Mouse (Mus musculus): Measurements from ENCODE around the gene Igf1r. TPM values are rescaled to one million over a fixed set of nuclear protein-coding genes. Genes with fewer than 3 reads are reported as not detected.

Igf1r gene
- polyA plus RNA-seq, 1 experiment from 2014 or later: 16.3 TPM

- ATAC-seq: no peak
- no peak overlapping the region for H3K4me3 ChIP-seq (ENCODE audit: low read depth, low read length)
- no peak overlapping the region for H3K27ac ChIP-seq (ENCODE audit: low read depth, low read length)
- H3K4me2 ChIP-seq (ENCODE audit: low read length): no peak overlapping the region
- 90% methylated on average over 6 of the region's 6 CpGs for WGBS
- no peak for DNase-seq (ENCODE audit: low spot score)
- peaks cover 20% of the 10 kb centered on the region for H3K4me1 ChIP-seq (ENCODE audit: control insufficient read depth, insufficient read depth, low read length)
- no peaks in the 10 kb centered on the region for H3K9me3 ChIP-seq (replicated peaks; ENCODE audit: control insufficient read depth, low read length)
- H3K9ac ChIP-seq (ENCODE audit: low read length): no peak overlapping the region
- H3K27me3 ChIP-seq (replicated peaks; ENCODE audit: control insufficient read depth, insufficient read depth, low read length): no peaks in the 10 kb centered on the region
- H3K36me3 ChIP-seq (ENCODE audit: control insufficient read depth, insufficient read depth, low read length): no peaks in the 10 kb centered on the region
Measured at GRCm38 (mm10) chr7:68065904-68066303, 113.3 kb downstream of the Igf1r start.

DNA sequence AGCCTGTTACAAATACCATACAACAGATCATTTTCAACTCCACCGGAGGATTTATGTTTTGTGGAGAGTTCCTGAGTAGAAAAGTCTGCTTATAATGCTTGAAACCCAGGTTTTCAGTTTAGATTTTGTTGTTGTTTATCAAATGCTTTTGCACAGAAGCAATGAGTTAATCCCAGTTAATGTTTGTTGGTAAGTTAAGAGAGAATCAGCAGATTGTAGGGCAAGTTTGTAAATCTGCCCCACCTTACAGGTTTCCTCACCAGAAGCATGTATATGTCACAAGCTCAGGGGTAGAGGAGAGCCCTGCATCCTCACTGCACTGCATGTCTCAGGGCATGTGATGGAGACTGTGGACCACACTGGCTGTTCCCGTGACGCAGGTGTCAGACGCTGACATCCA lies 114.7 kb downstream of the Igf1r start:
- Histone ChIP-seq H3K4me3 (ENCODE audit: low read depth, low read length) (no peak overlapping the region), H3K4me2 (ENCODE audit: low read length) (no peak overlapping the region), H3K27ac (ENCODE audit: low read depth, low read length) (no peak overlapping the region), H3K36me3 (ENCODE audit: control insufficient read depth, insufficient read depth, low read length) (no peaks in the 10 kb centered on the region), H3K9ac (ENCODE audit: low read length) (no peak overlapping the region), H3K9me3 (replicated peaks; ENCODE audit: control insufficient read depth, low read length) (no peaks in the 10 kb centered on the region), H3K4me1 (ENCODE audit: control insufficient read depth, insufficient read depth, low read length) (peaks cover 18% of the 10 kb centered on the region), H3K27me3 (replicated peaks; ENCODE audit: control insufficient read depth, insufficient read depth, low read length) (no peaks in the 10 kb centered on the region)
- WGBS: 97% methylated on average over 4 of the region's 4 CpGs
- DNase-seq (ENCODE audit: low spot score) (no peak), ATAC-seq (no peak)

DNA sequence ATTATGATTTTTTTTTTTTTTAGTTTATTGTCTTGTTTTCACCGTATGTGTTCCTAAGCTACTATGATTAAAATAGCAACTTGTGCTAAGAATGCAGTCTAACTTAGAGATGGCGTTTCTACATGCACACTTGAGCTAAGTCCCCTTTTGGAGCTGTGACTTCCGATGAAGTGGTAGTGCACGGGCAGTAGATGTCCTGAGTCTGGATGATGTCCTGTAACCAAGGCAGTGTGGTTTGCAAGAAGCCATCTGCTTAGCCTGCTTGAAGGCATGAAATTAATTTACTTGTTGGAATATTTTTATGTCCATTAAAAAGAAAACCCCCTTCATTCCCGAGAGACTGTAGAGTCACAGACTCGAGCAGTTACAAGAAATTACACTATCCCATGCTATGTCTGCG lies 116.7 kb downstream of the Igf1r start:
- Histone ChIP-seq H3K4me2 (ENCODE audit: low read length) (no peak overlapping the region), H3K9ac (ENCODE audit: low read length) (no peak overlapping the region), H3K27ac (ENCODE audit: low read depth, low read length) (no peak overlapping the region), H3K4me1 (ENCODE audit: control insufficient read depth, insufficient read depth, low read length) (peaks cover 18% of the 10 kb centered on the region), H3K36me3 (ENCODE audit: control insufficient read depth, insufficient read depth, low read length) (no peaks in the 10 kb centered on the region), H3K4me3 (ENCODE audit: low read depth, low read length) (no peak overlapping the region), H3K27me3 (replicated peaks; ENCODE audit: control insufficient read depth, insufficient read depth, low read length) (no peaks in the 10 kb centered on the region), H3K9me3 (replicated peaks; ENCODE audit: control insufficient read depth, low read length) (no peaks in the 10 kb centered on the region)
- ATAC-seq (no peak), DNase-seq (ENCODE audit: low spot score) (no peak)
- WGBS: 80% methylated on average over 7 of the region's 7 CpGs

DNA sequence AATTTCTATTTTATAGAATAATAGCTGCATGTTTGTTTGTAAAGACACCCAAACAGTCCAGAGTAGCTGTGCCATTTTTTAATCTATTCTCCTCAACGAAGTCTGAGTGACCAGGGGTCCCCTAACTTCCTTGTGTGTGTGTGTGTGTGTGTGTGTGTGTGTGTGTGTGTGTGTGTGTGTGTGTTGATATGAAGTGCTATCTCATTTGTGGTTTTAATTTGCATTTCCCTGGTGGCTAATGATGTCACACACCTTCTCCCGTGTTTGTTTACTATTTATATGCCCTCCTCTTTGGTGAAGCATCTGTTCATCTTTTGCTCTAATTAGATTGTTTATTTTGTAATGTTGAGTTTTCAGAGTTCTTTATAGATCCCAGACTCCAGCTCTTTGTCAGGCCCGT lies 117.4 kb downstream of the Igf1r start:
- ATAC-seq (no peak), DNase-seq (ENCODE audit: low spot score) (no peak)
- no peak overlapping the region for H3K9ac ChIP-seq (ENCODE audit: low read length)
- no peaks in the 10 kb centered on the region for H3K36me3 ChIP-seq (ENCODE audit: control insufficient read depth, insufficient read depth, low read length)
- H3K4me2 ChIP-seq (ENCODE audit: low read length): no peak overlapping the region
- peaks cover 12% of the 10 kb centered on the region for H3K4me1 ChIP-seq (ENCODE audit: control insufficient read depth, insufficient read depth, low read length)
- H3K4me3 ChIP-seq (ENCODE audit: low read depth, low read length): no peak overlapping the region
- no peak overlapping the region for H3K27ac ChIP-seq (ENCODE audit: low read depth, low read length)
- H3K27me3 ChIP-seq (replicated peaks; ENCODE audit: control insufficient read depth, insufficient read depth, low read length): no peaks in the 10 kb centered on the region
- no peaks in the 10 kb centered on the region for H3K9me3 ChIP-seq (replicated peaks; ENCODE audit: control insufficient read depth, low read length)
- 32% methylated on average over 3 of the region's 3 CpGs for WGBS

- H3K9ac ChIP-seq (ENCODE audit: low read length): no peak overlapping the region
- no peak overlapping the region for H3K4me3 ChIP-seq (ENCODE audit: low read depth, low read length)
- no peaks in the 10 kb centered on the region for H3K27me3 ChIP-seq (replicated peaks; ENCODE audit: control insufficient read depth, insufficient read depth, low read length)
- H3K4me1 ChIP-seq (ENCODE audit: control insufficient read depth, insufficient read depth, low read length): peaks cover 10% of the 10 kb centered on the region
- H3K4me2 ChIP-seq (ENCODE audit: low read length): no peak overlapping the region
- DNase-seq (ENCODE audit: low spot score) (peak; percentile 95), ATAC-seq (peak; percentile 90)
- no peaks in the 10 kb centered on the region for H3K36me3 ChIP-seq (ENCODE audit: control insufficient read depth, insufficient read depth, low read length)
- H3K9me3 ChIP-seq (replicated peaks; ENCODE audit: control insufficient read depth, low read length): no peaks in the 10 kb centered on the region
- WGBS: 12% methylated on average over 7 of the region's 7 CpGs
- no peak overlapping the region for H3K27ac ChIP-seq (ENCODE audit: low read depth, low read length)
Measured at GRCm38 (mm10) chr7:68070626-68071025, 118.0 kb downstream of the Igf1r start.

DNA sequence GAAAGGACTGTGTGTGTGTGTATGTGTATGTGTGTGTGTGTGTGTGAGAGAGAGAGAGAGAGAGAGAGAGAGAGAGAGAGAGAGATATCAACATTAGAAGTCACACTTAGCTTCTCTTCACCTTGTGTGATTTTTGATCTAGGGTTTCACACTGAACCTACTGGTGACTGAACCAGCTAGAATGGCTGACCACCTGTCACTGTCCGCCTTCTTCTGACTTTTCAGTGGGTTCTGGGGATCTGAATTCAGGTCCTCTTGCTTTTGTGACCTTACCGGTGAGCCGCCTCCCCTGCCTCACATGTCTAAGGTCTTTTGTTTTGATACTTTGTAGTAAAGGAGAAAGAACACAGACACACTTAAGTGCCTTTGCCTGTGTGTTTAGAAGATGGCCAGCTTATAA lies 118.4 kb downstream of the Igf1r start:
- ATAC-seq (peak; percentile 2; the same call in 1 of the 2 replicates), DNase-seq (ENCODE audit: low spot score) (no peak)
- no peaks in the 10 kb centered on the region for H3K27me3 ChIP-seq (replicated peaks; ENCODE audit: control insufficient read depth, insufficient read depth, low read length)
- no peak overlapping the region for H3K27ac ChIP-seq (ENCODE audit: low read depth, low read length)
- peaks cover 10% of the 10 kb centered on the region for H3K4me1 ChIP-seq (ENCODE audit: control insufficient read depth, insufficient read depth, low read length)
- no peaks in the 10 kb centered on the region for H3K36me3 ChIP-seq (ENCODE audit: control insufficient read depth, insufficient read depth, low read length)
- no peak overlapping the region for H3K4me2 ChIP-seq (ENCODE audit: low read length)
- no peaks in the 10 kb centered on the region for H3K9me3 ChIP-seq (replicated peaks; ENCODE audit: control insufficient read depth, low read length)
- H3K4me3 ChIP-seq (ENCODE audit: low read depth, low read length): no peak overlapping the region
- WGBS: 87% methylated on average over 3 of the region's 3 CpGs
- H3K9ac ChIP-seq (ENCODE audit: low read length): no peak overlapping the region

DNA sequence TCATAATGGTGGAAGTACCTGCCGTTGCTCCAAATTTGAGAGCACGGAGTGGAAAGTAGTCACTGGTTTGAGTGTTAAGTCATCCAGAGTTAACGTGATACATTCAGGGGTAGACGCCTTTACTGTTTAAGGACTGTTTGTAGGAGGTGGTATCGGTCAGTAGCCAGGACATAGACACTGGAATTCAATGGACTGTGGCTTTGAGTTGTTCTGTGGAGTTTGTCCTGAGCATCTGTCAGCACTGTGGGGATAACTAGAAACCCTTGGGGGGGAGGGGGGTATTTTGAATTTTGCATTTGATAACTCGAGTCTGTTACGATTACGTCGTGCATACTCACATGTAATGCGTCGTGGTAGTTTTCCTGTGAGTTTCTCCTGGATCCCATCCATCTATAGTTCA lies 119.1 kb downstream of the Igf1r start:
- Histone ChIP-seq H3K4me1 (ENCODE audit: control insufficient read depth, insufficient read depth, low read length) (peaks cover 10% of the 10 kb centered on the region), H3K9me3 (replicated peaks; ENCODE audit: control insufficient read depth, low read length) (no peaks in the 10 kb centered on the region), H3K4me3 (ENCODE audit: low read depth, low read length) (no peak overlapping the region), H3K36me3 (ENCODE audit: control insufficient read depth, insufficient read depth, low read length) (no peaks in the 10 kb centered on the region), H3K27me3 (replicated peaks; ENCODE audit: control insufficient read depth, insufficient read depth, low read length) (no peaks in the 10 kb centered on the region), H3K4me2 (ENCODE audit: low read length) (no peak overlapping the region), H3K27ac (ENCODE audit: low read depth, low read length) (no peak overlapping the region), H3K9ac (ENCODE audit: low read length) (no peak overlapping the region)
- DNase-seq (ENCODE audit: low spot score) (no peak), ATAC-seq (no peak)
- 90% methylated on average over 11 of the region's 11 CpGs for WGBS

- no peaks in the 10 kb centered on the region for H3K9me3 ChIP-seq (replicated peaks; ENCODE audit: control insufficient read depth, low read length)
- H3K4me2 ChIP-seq (ENCODE audit: low read length): no peak overlapping the region
- H3K4me1 ChIP-seq (ENCODE audit: control insufficient read depth, insufficient read depth, low read length): peaks cover 10% of the 10 kb centered on the region
- no peak overlapping the region for H3K27ac ChIP-seq (ENCODE audit: low read depth, low read length)
- ATAC-seq (no peak), DNase-seq (ENCODE audit: low spot score) (no peak)
- H3K4me3 ChIP-seq (ENCODE audit: low read depth, low read length): no peak overlapping the region
- no peaks in the 10 kb centered on the region for H3K27me3 ChIP-seq (replicated peaks; ENCODE audit: control insufficient read depth, insufficient read depth, low read length)
- no peak overlapping the region for H3K9ac ChIP-seq (ENCODE audit: low read length)
- 76% methylated on average over 14 of the region's 14 CpGs for WGBS
- H3K36me3 ChIP-seq (ENCODE audit: control insufficient read depth, insufficient read depth, low read length): no peaks in the 10 kb centered on the region
Measured at GRCm38 (mm10) chr7:68072524-68073459, 120.2 kb downstream of the Igf1r start.

GRCm38 (mm10) chr7:68073460-68073806 lies 120.8 kb downstream of the Igf1r start:
- DNase-seq (ENCODE audit: low spot score) (no peak), ATAC-seq (no peak)
- Histone ChIP-seq H3K27ac (ENCODE audit: low read depth, low read length) (no peak overlapping the region), H3K4me3 (ENCODE audit: low read depth, low read length) (no peak overlapping the region), H3K36me3 (ENCODE audit: control insufficient read depth, insufficient read depth, low read length) (no peaks in the 10 kb centered on the region), H3K27me3 (replicated peaks; ENCODE audit: control insufficient read depth, insufficient read depth, low read length) (no peaks in the 10 kb centered on the region), H3K4me2 (ENCODE audit: low read length) (no peak overlapping the region), H3K4me1 (ENCODE audit: control insufficient read depth, insufficient read depth, low read length) (peaks cover 10% of the 10 kb centered on the region), H3K9ac (ENCODE audit: low read length) (no peak overlapping the region), H3K9me3 (replicated peaks; ENCODE audit: control insufficient read depth, low read length) (no peaks in the 10 kb centered on the region)
- WGBS: 20% methylated on average over 8 of the region's 8 CpGs

Data from forebrain, embryonic 14.5 days (tissue).